Mouse (Mus musculus) fat pad, adult 2 months (tissue): ENCODE measurements at regions not wholly inside any gene's neighbourhood (a gene's known extent, or its start where the extent isn't known, plus 50 kb on each side); places are given as distances from the start of the nearest gene placed in this dataset.

Experiments used
- DNase-seq: peaks from one replicate; pipeline ENCODE4 v3.0.0-alpha.2; 2011; ENCODE audit warnings: low read depth, low spot score; ENCODE audit errors: extremely low read depth

GRCm38 (mm10) chr10:126748696-126749466 lies 152.3 kb downstream of the Atp23 start:
- DNase-seq, result no peak

GRCm38 (mm10) chr10:126734661-126735060 lies 166.5 kb downstream of the Atp23 start:
- no peak for DNase-seq

DNA sequence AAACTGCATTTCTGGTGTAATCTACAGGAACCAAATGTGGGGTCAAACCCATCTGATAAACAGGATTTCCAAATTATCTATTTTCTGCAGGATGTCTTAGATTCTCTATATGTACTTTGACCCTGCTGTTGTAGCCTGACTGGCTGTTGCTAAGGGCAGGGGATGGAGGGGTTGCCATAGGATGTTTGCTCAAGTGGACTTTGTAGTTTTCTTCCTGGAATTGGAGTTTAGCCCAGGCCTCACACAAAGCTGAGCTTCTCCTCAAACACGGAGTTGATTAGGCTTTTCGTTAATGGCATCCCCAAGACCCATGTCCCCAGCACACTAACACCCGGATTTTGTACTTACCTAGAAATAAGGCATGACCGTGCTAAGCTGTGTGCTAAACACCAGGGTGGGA lies 173.3 kb downstream of the Atp23 start:
- no peak for DNase-seq

DNA sequence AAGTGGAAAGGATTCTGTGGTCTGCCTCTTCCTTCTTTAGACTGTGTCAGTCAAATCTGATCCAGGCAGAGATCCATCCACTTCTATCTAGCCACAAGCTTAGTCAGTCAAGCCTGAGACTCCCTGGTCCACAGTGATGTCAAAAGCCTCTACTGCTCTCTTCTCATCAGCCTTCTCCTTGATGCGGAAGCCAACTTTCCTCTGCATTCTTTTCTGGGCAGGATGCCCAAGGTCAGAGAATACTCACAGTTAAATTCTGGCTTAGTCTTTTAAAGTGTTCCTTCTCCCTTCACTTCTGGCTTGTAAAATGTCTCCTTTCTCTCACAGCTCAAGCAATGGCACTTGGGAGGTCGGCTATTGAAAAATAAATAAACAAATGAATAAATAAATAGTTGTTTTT lies 183.2 kb downstream of the Atp23 start:
- DNase-seq, result no peak

- DNase-seq, result no peak
Observed at GRCm38 (mm10) chr10:126711758-126712157, 189.4 kb downstream of the Atp23 start.

DNA sequence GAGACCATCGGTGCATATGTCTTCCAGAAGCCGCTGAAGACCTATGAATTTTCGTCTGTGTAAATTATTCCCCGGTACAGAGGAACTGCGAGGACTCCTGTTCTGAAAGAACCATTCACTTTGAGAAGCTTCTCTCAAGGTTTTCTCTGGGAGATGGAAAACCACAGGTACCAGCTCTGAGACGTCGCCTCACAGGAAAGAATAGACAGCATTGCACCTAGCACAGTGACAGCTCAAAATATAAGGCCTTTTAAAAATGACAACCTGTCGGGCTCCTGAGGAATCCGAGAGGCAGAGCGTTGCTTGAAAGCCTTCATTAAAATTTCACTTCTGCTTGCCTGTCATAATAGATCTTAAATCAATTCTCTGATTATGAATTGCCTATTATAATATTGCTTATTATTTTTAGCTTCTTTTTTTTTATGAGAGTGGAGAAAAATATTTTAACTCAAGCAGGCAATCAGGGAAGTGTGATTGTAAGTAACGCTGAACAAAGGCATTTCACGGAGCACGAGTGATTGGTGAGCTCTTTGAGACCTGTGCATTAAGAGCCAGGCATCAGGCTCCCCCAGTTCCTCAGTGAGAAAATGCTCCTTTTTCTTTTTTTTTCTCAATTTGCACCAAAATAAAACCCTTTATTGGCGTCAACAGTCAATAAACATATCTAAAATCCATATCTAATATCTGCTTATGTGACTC lies 191.8 kb downstream of the Atp23 start:
- DNase-seq, result no peak

- no peak for DNase-seq
Observed at GRCm38 (mm10) chr10:126708730-126709129, 192.4 kb downstream of the Atp23 start.

DNA sequence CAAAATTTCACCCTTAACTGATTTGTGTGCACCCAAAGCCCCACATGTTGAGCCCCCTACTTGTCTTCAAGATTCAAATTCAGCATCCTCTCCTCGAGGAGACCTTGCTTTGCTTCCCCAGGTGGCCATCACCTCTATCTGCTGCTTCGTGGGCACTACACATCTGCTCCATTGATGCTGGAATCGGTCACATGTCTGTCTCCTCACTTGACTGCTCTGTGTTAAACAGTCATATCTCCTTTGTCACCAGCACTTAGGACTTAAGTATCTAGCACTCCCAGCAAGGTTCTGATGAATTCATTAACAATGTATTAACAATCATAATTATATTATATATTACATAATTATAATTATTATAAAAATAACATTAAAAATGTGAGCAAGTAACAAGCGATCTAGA lies 192.9 kb downstream of the Atp23 start:
- no peak for DNase-seq

GRCm38 (mm10) chr10:126697086-126697485 lies 204.1 kb downstream of the Atp23 start:
- no peak for DNase-seq

- DNase-seq, result no peak
Observed at GRCm38 (mm10) chr10:126690914-126691673, 210.1 kb downstream of the Atp23 start.

DNA sequence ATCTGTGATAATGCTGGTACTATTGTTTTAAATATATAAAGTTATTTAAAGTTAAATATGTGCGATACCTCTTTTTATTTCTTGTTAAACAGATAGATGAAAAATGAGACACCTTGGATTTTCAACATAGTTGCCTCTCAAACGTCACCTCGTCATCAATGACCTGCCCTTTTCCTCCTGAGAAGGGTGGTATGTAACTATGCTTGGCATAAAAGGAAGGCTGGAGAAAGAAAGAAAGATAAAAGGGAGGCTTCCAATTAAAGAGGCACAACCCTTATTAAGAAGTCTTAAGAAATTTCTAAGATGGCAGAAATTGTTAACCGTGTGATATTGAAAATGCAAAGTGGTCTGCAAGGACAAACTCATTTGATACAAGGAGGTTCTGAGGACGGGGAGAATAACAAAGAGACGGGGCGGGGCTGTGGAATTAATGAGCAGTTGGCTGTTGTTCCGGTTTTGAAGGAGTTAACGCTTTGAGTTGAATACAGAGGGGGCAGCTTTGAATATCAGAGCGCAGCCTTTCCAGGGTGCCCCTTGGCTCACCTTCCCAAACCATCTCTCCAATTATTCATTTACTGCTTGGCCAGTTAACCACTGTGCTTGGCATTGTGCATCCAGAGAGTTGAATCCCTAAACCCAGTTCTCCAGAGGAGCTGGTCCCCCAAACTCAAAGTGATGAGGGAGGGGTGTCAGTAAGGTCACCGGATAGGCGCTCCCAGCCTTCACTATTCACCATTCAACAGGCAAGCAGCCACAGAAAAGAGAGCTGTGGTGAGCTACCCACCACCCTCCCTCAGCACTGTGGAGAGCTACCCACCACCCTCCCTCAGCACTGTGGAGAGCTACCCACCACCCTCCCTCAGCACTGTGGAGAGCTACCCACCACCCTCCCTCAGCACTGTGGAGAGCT lies 220.6 kb downstream of the Atp23 start:
- DNase-seq, result no peak

- no peak for DNase-seq
Observed at GRCm38 (mm10) chr10:126679224-126680120, 221.7 kb downstream of the Atp23 start.

DNA sequence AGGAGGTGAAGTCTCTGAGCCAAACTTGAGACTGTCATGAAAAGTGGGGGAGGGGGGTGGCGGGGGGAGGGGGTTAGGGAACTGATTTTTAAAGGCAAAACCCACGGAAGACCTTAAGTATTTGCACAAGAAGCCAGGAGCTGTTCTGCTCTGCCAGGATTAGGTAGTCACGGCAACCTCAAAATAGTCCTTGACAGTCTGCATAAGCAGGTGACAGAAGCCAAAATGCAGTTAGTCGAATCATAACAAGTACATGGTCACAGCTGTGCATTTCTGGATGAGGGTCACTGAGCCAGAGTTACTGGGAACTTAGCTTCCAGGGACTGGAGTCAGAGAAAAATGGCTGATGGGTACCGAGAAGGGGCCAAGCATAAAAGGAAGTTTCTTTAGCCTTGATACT lies 227.7 kb downstream of the Atp23 start:
- no peak for DNase-seq

GRCm38 (mm10) chr10:126664408-126665083 lies 236.6 kb downstream of the Atp23 start:
- no peak for DNase-seq

GRCm38 (mm10) chr10:126663461-126664013 lies 237.6 kb downstream of the Atp23 start:
- DNase-seq, result no peak

DNA sequence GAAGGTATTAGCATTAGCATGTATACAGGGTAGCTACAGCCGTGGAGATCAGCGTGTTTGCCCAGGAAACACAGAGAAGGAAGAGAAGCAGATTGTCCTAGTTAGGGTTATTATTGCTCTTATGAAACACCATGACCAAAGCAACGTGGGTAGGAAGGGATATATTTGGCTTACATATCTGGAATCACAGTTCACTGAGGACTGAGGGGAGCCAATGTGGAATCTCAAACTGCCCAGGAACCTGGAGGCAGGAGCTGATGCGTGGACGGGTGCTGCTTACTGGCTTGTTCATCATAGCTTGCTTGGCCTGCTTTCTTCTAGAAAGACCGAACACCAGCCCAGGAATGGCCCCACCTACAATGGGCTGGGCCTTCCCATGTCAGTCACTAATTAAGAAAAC lies 238.4 kb downstream of the Atp23 start:
- no peak for DNase-seq

DNA sequence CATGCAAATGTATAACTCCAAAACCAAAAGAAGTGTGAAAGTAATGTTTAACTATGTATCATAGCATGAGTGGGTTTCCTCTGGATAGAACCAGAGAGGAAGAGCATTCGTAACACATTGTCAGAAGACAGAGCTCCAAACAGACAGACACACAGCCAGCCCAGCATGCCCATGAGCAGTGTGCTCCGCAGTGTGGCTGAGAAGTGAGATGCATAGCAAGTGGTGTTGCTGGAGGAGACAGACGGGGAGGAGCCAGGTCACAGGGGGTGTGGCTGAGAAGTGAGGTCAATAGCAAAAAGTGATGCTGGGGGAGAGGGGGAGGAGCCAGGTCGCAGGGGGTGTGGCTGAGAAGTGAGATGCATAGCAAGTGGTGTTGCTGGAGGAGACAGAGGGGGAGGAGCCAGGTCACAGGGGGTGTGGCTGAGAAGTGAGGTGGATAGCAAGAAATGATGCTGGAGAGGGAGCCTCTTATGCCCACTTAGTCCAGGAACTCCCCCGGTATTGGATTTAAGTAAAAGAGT lies 240.0 kb downstream of the Atp23 start:
- no peak for DNase-seq

GRCm38 (mm10) chr10:126660024-126660423 lies 241.1 kb downstream of the Atp23 start:
- DNase-seq, result no peak

DNA sequence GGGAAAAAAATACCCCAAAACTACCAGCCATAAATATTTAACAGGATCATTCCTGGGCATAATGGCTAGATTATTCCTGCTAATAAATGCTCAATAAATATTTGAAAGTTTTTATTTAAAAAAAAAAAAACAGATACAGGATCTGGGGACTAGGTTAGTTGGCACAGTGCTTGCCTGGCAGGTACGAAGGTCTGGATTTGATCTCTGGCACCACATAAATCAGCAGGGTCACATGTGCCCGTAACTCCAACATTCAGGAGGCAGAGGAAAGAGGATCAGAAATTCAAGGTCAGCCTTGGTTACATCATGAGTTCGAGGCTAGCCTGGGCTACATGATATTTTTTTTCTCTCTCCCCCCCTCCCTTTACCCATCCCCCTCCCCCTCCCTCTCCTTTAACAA lies 248.5 kb downstream of the Atp23 start:
- DNase-seq, result no peak
